Mouse (Mus musculus) gastrocnemius, postnatal 10 days (tissue): ENCODE results near the gene 1810037I17Rik. TPM values are rescaled to one million over a fixed set of nuclear protein-coding genes. Genes with fewer than 3 reads are reported as not detected.
A peak's percentile ranks its signal among the peaks of the same experiment; 100 is the strongest.
"Not testable (repeated sequence)": the region's sequence is repeated elsewhere in the genome, so short reads cannot be mapped to it uniquely, and the experiment has no call there.

ENCODE experiments used
- DNase-seq: peaks from one replicate; pipeline ENCODE4 v3.0.0; 2021; ENCODE audit warnings: mixed read lengths
- total RNA-seq, 2 experiments: library from RNA; stranded (reverse); gene quantifications; 2 replicates each; pipeline ENCODE4 v1.2.3; 2021

The 1810037I17Rik gene
- total RNA-seq, 2 experiments from 2014 or later: 25.8 to 27.3 TPM

- DNase-seq: no peak
Observed at GRCm38 (mm10) chr3:122932466-122932865, 8.5 kb downstream of the 1810037I17Rik start.

- DNase-seq: not testable (repeated sequence)
Observed at GRCm38 (mm10) chr3:122937176-122937575, 13.2 kb downstream of the 1810037I17Rik start.

GRCm38 (mm10) chr3:122939215-122939614 is 15.2 kb downstream of the 1810037I17Rik start:
- peak; percentile 56 for DNase-seq

GRCm38 (mm10) chr3:122943387-122943890 is 19.4 kb downstream of the 1810037I17Rik start:
- DNase-seq: no peak

GRCm38 (mm10) chr3:122950129-122950528 is 26.1 kb downstream of the 1810037I17Rik start:
- no peak for DNase-seq

- no peak for DNase-seq
Observed at GRCm38 (mm10) chr3:122964301-122964700, 40.3 kb downstream of the 1810037I17Rik start.

GRCm38 (mm10) chr3:122968391-122968790 is 44.4 kb downstream of the 1810037I17Rik start:
- no peak for DNase-seq

GRCm38 (mm10) chr3:122972126-122972822 is 48.3 kb downstream of the 1810037I17Rik start:
- no peak for DNase-seq

GRCm38 (mm10) chr3:122974833-122975232 is 50.8 kb downstream of the 1810037I17Rik start:
- DNase-seq: no peak

GRCm38 (mm10) chr3:122975363-122975762 is 51.4 kb downstream of the 1810037I17Rik start:
- DNase-seq: no peak

Other genes with a start within 250 kb of the 1810037I17Rik start
- 10 to 100 TPM; 11.0 to 12.9 TPM for gene Pde5a, start 195.3 kb upstream of the 1810037I17Rik start, total RNA-seq
- gene Fabp2, start 29.1 kb upstream of the 1810037I17Rik start, total RNA-seq: not detected
- not detected for gene Gm10959, start 4.8 kb upstream of the 1810037I17Rik start, total RNA-seq
- 10 to 100 TPM in 1 of 2 experiments, 1 to 10 TPM in 1; 9.6 to 12.1 TPM for gene Usp53, start 60.3 kb downstream of the 1810037I17Rik start, total RNA-seq
- 100 to 1,000 TPM; 268 to 314 TPM for gene Myoz2, start 110.8 kb downstream of the 1810037I17Rik start, total RNA-seq